Mouse (Mus musculus): ENCODE data around the gene Agps.
"Not testable (repeated sequence)": the region's sequence is repeated elsewhere in the genome, so short reads cannot be mapped to it uniquely, and the experiment has no call there.

Agps gene

DNA sequence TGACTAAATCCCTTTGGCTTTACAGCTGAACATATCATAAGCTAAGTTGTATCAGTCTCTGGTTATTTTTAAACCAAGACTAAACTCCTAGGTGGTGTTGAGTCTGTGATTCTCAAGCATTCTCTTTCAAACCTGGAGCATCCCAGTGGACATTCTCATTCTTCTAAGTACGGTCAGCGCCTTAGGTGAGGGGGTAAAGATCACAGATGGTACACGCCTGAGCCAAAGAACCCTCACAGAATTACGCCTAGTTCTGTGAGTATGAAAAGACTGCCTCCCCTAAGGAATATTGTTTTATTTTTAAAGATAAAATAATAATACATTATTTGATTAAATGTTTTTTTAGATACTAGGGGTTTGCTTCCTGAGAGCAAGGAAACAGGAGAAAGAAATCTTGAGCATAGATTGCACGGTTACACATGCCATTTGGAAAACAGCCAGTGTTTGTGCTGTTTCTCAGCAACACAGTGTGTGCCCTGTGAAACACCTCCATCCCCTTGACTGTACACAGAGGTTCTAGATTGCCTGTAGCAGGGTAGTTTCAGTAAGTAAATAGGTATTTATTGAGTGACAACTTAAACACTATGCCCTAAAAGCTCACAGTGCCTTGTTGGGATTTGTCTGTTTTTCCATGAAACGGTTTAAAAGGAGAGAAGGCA lies 97.9 kb downstream of the Agps start:
- no peak for DNase-seq (ENCODE audit: low read depth, low spot score)

DNA sequence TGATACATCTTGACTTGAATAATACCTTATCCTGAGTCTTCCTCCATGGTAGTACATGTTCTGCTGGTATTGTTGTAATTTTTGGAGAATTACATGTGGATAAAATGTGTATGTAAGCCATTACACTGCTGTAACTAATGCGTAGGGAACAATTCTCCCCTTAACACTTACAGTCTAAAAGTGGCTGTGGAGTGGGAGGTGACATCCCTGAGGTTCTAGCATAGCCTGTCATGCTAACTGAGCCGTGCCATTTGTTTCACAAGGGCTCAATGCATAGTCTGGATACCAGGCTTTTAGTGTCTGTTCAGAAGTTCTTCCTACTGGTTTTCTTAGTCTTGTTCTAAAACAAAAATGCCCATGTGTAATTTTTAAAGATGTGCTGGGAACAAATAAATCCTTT lies 99.0 kb downstream of the Agps start:
- DNase-seq (ENCODE audit: low read depth, low spot score), result no peak

DNA sequence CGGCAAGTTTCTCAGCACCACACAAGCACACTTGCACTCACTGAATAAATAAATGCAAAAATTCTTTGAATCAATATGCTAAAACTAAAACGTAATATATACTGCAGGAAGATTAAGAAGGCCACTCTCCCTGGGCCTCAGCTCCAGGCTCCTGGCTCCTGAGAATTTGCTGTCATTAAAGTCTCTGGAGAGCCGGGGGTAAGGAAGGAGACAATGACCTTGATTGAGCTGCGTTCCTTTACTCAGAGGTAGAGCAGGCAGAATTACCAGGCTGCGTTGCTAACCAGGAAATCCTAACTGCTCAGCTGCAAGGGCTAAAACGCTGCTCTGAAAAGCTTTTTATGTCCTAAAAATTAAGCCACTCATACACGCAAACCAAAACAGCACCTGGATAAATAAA lies 101.6 kb downstream of the Agps start:
- no peak for DNase-seq (ENCODE audit: low read depth, low spot score)

DNA sequence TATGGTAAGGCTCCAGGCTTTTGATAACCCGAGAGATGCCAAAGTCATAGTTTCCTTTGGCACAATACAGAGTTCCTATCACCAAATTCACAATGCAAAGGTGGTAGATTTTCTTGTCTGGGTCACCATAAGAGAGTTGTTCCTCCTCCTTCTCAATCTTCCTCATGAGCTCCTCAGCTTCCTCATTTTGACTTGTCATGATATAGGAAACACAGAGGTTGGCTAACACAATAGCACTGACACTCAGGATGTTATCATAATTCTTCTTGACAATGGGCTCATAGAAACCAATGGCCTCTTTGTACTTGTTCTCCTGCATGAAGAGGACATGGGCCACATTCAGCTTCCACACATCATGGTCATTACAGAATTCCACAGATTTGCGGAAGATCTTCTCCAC lies 104.7 kb downstream of the Agps start:
- not testable (repeated sequence) for DNase-seq (ENCODE audit: low read depth, low spot score)

DNA sequence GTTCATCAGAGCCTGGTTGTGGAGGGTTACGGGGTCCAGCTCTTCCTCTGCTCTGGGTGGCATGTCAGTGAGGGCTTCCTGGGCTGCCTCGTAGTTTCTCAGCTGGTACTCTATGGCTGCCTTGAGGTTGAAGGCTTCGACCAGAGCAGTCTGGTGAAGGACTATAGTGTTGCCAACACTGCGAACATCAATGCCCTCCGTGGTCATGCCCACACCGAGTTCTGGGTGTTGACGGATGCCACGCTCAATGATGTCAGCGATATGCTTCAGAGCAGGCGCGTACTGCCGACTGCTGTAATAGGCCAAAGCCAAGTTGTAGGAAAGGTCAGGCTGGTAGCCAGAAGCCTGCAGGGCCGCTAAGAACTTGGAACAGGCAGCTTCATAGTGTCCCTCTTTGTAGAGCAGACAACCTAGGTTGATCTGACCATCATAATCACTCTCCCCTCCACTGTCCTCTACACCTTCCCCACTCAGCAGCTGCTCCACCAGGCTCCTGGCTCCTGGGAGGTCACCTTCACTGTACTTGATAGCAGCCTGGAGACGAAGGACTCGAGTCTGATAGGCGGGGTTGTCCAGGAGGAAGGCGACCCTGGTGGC lies 105.6 kb downstream of the Agps start:
- DNase-seq (ENCODE audit: low read depth, low spot score), result not testable (repeated sequence)

- peak; percentile 81 for DNase-seq (ENCODE audit: low read depth, low spot score)
Observed at GRCm38 (mm10) chr2:75938117-75939063, 106.4 kb downstream of the Agps start, which contains the start of gene Ttc30b. Gene Ttc30b, minus strand, starts transcription at chr2:75938585.

DNA sequence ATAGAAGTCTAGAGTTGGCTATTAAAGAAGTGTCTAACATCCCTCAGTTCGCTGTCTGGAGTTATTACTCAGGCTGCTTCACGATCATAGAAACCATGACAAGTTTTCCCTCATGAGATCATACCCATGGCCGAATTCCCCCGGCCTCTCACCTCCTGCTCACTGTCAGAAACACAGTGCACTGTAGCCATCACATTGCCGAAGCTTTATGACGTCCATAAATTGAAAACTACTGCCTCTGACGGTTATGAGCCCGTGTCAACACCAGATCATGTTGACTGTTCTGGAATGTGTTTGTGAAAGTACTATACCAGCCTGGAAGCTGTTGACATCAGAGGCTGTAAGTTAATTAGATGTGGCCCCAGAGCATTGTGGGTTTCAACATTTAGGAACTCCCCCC lies 118.7 kb downstream of the Agps start:
- no peak for DNase-seq (ENCODE audit: low read depth, low spot score)

- DNase-seq (ENCODE audit: low read depth, low spot score), result no peak
Observed at GRCm38 (mm10) chr2:75953320-75953719, 121.3 kb downstream of the Agps start.

GRCm38 (mm10) chr2:75955709-75956108 lies 123.7 kb downstream of the Agps start:
- no peak for DNase-seq (ENCODE audit: low read depth, low spot score)

DNA sequence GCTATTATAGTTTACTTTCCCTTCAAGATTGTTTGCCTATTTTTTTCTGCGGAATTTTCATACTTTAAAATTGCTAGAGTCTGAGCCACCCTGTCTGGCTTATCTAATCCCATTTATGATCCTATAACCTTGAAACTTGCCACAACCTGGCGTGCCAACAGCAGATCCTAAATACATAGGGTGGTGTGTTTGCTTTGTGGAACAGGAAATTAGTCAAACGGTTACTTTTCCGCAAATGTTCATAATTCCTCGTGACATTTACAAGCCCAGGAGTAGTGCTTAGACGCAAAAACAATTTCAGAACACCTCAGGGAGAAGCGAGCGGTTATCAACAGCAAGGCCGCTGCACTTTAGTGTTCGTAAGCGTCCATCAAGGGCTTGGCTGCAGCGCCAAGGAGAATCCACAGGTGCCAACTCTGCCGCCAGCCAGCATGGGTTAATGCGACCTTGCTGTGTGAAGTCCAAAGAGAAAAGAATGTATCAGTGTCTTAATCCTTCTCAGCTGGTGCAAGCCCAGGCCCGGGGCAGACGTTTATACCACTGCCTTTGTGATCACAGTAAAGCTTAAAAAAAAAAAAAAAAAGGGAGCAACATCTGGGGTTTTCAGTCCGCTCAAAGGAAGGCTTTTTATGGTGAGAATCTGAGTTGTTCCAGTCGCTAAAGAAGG lies 127.3 kb downstream of the Agps start:
- DNase-seq (ENCODE audit: low read depth, low spot score), result no peak

DNA sequence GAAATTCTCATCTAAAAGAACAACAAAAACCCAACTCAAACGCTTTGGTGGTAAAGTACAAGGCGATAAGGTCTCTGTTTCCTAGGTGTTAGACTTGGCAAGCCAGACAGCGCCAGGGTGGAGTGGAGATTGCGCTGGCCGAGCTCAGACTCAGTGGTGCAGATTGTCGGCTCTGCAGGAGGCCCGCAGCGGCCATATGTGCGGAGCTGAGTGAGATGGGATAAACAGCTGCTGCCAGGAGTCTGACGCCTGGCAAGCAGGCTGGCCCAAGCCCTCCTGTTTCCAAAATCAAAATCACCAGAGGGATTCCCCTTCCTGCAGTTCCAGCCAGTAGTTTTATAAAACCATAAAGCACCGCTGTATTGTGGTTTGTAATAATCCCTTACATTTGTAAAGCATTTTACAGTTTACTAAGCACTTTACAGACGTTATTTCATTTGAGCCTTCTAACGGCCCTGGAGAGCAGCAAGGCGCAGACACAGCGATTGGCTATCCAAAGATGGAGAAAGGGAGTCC lies 127.9 kb downstream of the Agps start:
- no peak for DNase-seq (ENCODE audit: low read depth, low spot score)

- no peak for DNase-seq (ENCODE audit: low read depth, low spot score)
Observed at GRCm38 (mm10) chr2:75960366-75961330, 128.7 kb downstream of the Agps start.

GRCm38 (mm10) chr2:75963211-75963840 lies 131.3 kb downstream of the Agps start:
- DNase-seq (ENCODE audit: low read depth, low spot score), result no peak

DNA sequence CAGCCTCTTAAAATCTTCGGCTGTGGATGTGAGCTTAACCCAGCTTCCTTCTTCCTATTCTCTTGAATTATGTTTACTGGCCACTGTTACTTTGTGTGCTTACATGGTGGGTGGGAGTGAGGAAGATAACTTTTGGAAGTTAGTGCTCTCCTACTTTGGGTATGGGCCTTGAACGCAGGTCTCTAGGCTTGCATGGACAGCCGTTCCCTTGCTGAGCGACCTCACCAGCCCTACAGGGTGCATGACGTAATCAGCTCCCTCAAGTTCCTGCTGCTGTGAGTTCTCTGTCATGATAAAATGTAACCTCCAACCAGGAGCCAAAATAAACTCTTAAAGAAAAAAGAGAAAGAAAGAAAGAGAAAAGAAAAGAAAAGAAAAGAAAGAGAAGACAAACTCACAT lies 132.1 kb downstream of the Agps start:
- DNase-seq (ENCODE audit: low read depth, low spot score), result no peak

DNA sequence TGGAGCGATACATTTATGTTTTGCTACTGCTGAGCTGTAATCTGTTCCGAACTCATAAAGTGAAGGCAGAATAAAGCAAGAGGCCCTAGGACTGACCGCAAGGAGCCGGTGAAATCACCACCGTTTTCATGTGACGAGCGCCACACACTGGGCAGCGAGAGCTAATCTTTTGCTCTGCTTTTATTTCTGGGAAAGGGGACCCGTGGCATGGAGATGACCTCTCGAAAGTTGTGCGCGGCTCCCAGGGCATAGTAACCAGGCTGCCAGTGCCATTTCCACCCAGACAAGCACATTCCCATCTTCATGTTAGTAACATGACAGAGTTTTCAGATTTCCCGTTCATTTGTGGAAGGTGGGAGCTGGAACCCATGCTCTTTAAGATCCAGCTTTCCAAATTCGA lies 132.5 kb downstream of the Agps start:
- DNase-seq (ENCODE audit: low read depth, low spot score), result no peak

DNA sequence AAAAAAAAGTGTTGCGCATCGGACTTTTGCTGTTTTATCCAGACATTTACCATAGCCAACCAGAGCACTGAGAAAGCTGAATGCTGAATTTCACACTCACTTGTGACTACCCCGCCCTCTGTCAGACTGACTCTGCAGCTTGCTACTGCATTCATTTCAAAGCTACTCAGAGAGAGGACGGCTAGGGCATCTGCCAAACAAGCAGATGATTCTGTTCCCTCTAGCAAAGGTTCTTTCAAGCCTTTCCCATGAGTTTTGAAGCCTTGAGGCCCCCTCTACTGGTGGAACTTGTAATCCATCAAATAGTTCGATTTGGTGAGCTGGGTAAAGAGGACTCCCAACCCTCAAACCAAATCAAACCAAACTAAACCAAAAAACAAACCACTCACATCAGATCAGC lies 133.0 kb downstream of the Agps start:
- peak; percentile 56 for DNase-seq (ENCODE audit: low read depth, low spot score)

DNA sequence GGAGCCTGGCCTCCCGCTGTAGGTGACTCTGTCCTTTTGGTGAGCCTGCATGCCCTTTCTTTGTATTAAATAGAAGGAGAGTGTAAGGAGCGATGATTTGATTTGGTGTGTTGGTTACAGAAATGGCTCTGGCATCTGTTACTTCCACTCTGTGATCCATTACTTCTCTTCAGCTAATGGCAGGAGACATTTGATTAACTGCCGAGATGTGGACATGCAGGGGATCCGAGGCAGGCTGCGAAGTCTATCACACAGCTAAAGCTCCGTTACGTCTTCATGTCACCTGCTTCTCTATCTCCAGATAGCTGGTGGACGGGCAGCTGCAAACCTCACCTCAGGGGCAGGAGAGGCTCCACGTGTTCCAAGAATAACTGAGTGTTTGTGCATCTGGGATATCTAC lies 142.2 kb downstream of the Agps start:
- DNase-seq (ENCODE audit: low read depth, low spot score), result no peak

DNA sequence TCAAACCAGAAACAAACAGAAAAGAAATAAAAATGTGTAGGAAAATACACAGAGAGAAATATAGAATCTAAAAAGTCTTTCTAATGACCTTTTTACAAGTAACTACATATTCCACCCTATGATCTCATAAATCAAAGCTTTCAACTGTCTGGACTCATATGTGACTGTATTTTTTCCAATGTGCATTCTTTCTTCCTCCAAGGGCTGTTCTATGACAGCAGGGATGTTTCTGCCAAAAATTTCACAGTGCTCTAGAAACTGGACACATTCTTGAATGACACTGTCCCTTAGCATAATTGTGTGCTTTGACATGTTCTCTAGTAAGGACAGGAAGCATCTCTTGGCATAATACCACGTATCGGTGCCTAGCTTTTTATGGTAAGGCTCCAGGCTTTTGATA lies 144.1 kb downstream of the Agps start:
- not testable (repeated sequence) for DNase-seq (ENCODE audit: low read depth, low spot score)

GRCm38 (mm10) chr2:75977752-75978368 lies 145.9 kb downstream of the Agps start, which contains the start of gene Ttc30a2:
Gene Ttc30a2, minus strand, starts transcription at chr2:75978170.
- not testable (repeated sequence) for DNase-seq (ENCODE audit: low read depth, low spot score)
